Mouse (Mus musculus) adrenal gland, postnatal 36 days (tissue): Measurements from ENCODE around the gene Noxo1. TPM values are rescaled to one million over a fixed set of nuclear protein-coding genes. Genes with fewer than 3 reads are reported as not detected.
"Not testable (repeated sequence)": the region's sequence is repeated elsewhere in the genome, so short reads cannot be mapped to it uniquely, and the experiment has no call there.

Source experiments
- DNase-seq, 2 experiments: peaks; one replicate each; pipeline ENCODE4 v3.0.0; 2021; ENCODE audit warnings: mixed read lengths in 1 of 2
- total RNA-seq, 2 experiments: library from RNA; stranded (reverse); gene quantifications; 2 replicates each; pipeline ENCODE4 v1.2.3; 2021

The Noxo1 gene
- total RNA-seq, 2 experiments from 2014 or later, result 4.5 to 6.1 TPM

GRCm38 (mm10) chr17:24719494-24720222, 23.6 kb downstream of the Noxo1 start:
- DNase-seq, result peak; percentile 98

GRCm38 (mm10) chr17:24720616-24721015, 24.6 kb downstream of the Noxo1 start:
- DNase-seq, result not testable (repeated sequence)

GRCm38 (mm10) chr17:24721383-24721955, 25.4 kb downstream of the Noxo1 start:
- DNase-seq, result not testable (repeated sequence)

GRCm38 (mm10) chr17:24722220-24722924, 26.3 kb downstream of the Noxo1 start:
- DNase-seq, result no peak

GRCm38 (mm10) chr17:24723122-24723880, 27.3 kb downstream of the Noxo1 start:
- DNase-seq, result no peak

GRCm38 (mm10) chr17:24723881-24724180, 27.8 kb downstream of the Noxo1 start:
- DNase-seq, result peak in 1 of 2 experiments; percentile 30

GRCm38 (mm10) chr17:24724184-24724583, 28.1 kb downstream of the Noxo1 start, which contains the start of gene Ndufb10:
Gene Ndufb10, minus strand, starts transcription at chr17:24724478.
- peak; percentile 97 to 98 for DNase-seq

GRCm38 (mm10) chr17:24725637-24726390, 29.8 kb downstream of the Noxo1 start:
- no peak for DNase-seq

- no peak for DNase-seq
Measured at GRCm38 (mm10) chr17:24727618-24728017, 31.6 kb downstream of the Noxo1 start, which contains the start of gene Rpl3l. Gene Rpl3l, plus strand, starts transcription at chr17:24727820.

GRCm38 (mm10) chr17:24728184-24728583, 32.1 kb downstream of the Noxo1 start:
- DNase-seq, result no peak

- DNase-seq, result no peak
Measured at GRCm38 (mm10) chr17:24729067-24729466, 33.0 kb downstream of the Noxo1 start.

GRCm38 (mm10) chr17:24730787-24731186, 34.8 kb downstream of the Noxo1 start:
- DNase-seq, result no peak

GRCm38 (mm10) chr17:24732233-24732935, 36.4 kb downstream of the Noxo1 start:
- no peak for DNase-seq

GRCm38 (mm10) chr17:24733434-24734050, 37.5 kb downstream of the Noxo1 start:
- no peak for DNase-seq

- DNase-seq, result no peak
Measured at GRCm38 (mm10) chr17:24734513-24734912, 38.5 kb downstream of the Noxo1 start.

GRCm38 (mm10) chr17:24735446-24735845, 39.4 kb downstream of the Noxo1 start:
- DNase-seq, result no peak

GRCm38 (mm10) chr17:24736330-24737051, 40.5 kb downstream of the Noxo1 start, which contains the start of gene Msrb1:
Gene Msrb1, plus strand, starts transcription at chr17:24736642.
- peak; percentile 97 to 98 for DNase-seq

- DNase-seq, result no peak
Measured at GRCm38 (mm10) chr17:24737135-24737810, 41.2 kb downstream of the Noxo1 start.

- no peak for DNase-seq
Measured at GRCm38 (mm10) chr17:24738238-24738637, 42.2 kb downstream of the Noxo1 start.
